Mouse (Mus musculus): ENCODE measurements around the gene Txn2. TPM values are rescaled to one million over a fixed set of nuclear protein-coding genes. Genes with fewer than 3 reads are reported as not detected.
"Not testable (repeated sequence)": the region's sequence is repeated elsewhere in the genome, so short reads cannot be mapped to it uniquely, and the experiment has no call there.

Gene Txn2
- total and polyA plus RNA-seq, 3 experiments, result 62.8 to 283 (median 211) TPM

DNA sequence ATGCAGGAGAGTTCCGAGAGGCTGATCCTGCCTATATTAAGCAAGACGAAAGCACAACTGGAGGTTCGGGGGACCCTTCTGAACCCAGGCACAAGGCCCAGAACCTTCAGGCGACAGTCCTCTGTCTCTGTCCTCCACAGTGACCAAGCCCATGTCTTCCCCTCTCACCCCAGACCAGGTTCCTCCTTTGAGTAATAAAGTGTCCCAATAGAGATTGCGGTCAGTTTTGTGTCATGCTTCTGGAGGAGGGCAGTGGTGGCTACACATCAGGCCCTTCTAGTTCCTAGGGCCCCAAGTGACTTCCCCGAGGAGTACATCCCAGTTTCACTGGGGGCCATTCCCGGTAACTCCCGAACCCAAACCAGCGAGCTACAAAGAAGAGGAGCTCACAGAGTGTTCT, 54.0 kb downstream of the Txn2 start:
- DNase-seq (ENCODE audit: low spot score) (no peak), ATAC-seq (ENCODE audit: extremely low read depth, insufficient number of reproducible peaks, low FRiP score, poor library complexity, severe bottlenecking) (no peak)
- Histone ChIP-seq H3K9me3 (replicated peaks) (no peaks in the 10 kb centered on the region), H3K4me1 (ENCODE audit: insufficient read depth, low read depth, low read length) (peaks cover 40% of the 10 kb centered on the region), H3K27me3 (ENCODE audit: insufficient read depth, low read length) (peaks cover 37% of the 10 kb centered on the region), H3K4me3 (ENCODE audit: low read depth, low read length) (no peak overlapping the region), H3K36me3 (replicated peaks) (no peaks in the 10 kb centered on the region)
- TF ChIP-seq GATA1 (IDR thresholded peaks at IDR 0.05; ENCODE audit: borderline replicate concordance, low read length) (no peak), POLR2AphosphoS5 (IDR thresholded peaks at IDR 0.05; ENCODE audit: insufficient replicate concordance, low read depth, low read length) (no peak), GATA2 (IDR thresholded peaks at IDR 0.05; ENCODE audit: borderline replicate concordance, low read depth, low read length) (no peak), CTCF (IDR thresholded peaks at IDR 0.05; ENCODE audit: low read depth, low read length) (no peak), TAL1 (conservative IDR thresholded peaks at IDR 0.05; ENCODE audit: low read depth, low read length) (no peak)

DNA sequence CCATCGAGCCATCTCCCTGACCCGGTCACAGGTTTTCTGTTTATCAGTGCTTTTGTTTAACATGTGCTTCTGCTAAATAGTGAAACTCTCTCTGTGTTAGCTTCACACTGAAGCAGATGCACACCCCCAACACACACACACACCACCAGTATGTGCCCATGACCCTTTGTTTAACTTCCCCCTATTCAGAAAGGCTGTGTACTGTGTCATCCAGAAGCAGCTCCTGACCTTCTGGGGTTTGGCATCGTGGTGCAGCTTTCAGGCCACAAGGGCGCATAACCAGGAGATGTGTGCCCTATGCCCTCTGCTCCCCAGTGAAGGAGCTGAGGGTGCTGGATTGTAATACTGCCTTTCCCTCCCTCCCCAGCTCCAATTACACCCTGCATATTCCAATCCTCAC, 54.5 kb downstream of the Txn2 start:
- DNase-seq (ENCODE audit: low spot score) (no peak), ATAC-seq (ENCODE audit: extremely low read depth, insufficient number of reproducible peaks, low FRiP score, poor library complexity, severe bottlenecking) (no peak)
- no peaks in the 10 kb centered on the region for H3K36me3 ChIP-seq (replicated peaks)
- H3K4me3 ChIP-seq (ENCODE audit: low read depth, low read length), result no peak overlapping the region
- H3K4me1 ChIP-seq (ENCODE audit: insufficient read depth, low read depth, low read length), result peaks cover 35% of the 10 kb centered on the region
- H3K27me3 ChIP-seq (ENCODE audit: insufficient read depth, low read length), result peaks cover 37% of the 10 kb centered on the region
- TF ChIP-seq CTCF (IDR thresholded peaks at IDR 0.05; ENCODE audit: low read depth, low read length) (no peak), POLR2AphosphoS5 (IDR thresholded peaks at IDR 0.05; ENCODE audit: insufficient replicate concordance, low read depth, low read length) (no peak), GATA1 (IDR thresholded peaks at IDR 0.05; ENCODE audit: borderline replicate concordance, low read length) (no peak), GATA2 (IDR thresholded peaks at IDR 0.05; ENCODE audit: borderline replicate concordance, low read depth, low read length) (no peak), TAL1 (conservative IDR thresholded peaks at IDR 0.05; ENCODE audit: low read depth, low read length) (no peak)
- H3K9me3 ChIP-seq (replicated peaks), result no peaks in the 10 kb centered on the region

DNA sequence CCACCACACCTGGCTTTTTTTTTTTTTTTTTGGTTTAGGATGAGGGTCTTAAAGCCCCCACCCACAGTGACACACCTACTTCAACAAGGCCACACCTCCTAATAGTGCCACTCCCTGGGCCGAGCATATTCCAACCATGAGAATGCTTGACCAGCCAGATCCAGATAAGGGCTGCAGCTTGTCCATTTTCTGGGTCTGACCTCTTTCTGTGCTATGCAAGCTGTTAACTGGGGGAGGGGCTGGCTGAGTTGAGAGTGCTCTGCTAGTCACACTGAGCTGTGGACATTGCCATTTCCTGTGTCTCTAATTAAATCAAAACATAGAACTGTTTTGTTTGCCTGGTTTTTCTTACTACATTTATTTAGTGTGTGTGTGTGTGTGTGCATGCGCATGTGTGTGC, 55.2 kb downstream of the Txn2 start:
- peaks cover 31% of the 10 kb centered on the region for H3K4me1 ChIP-seq (ENCODE audit: insufficient read depth, low read depth, low read length)
- ATAC-seq (ENCODE audit: extremely low read depth, insufficient number of reproducible peaks, low FRiP score, poor library complexity, severe bottlenecking) (no peak), DNase-seq (ENCODE audit: low spot score) (no peak)
- H3K27me3 ChIP-seq (ENCODE audit: insufficient read depth, low read length), result peaks cover 37% of the 10 kb centered on the region
- H3K9me3 ChIP-seq (replicated peaks), result no peaks in the 10 kb centered on the region
- no peak for TF ChIP-seq POLR2AphosphoS5 (IDR thresholded peaks at IDR 0.05; ENCODE audit: insufficient replicate concordance, low read depth, low read length)
- no peak for TF ChIP-seq CTCF (IDR thresholded peaks at IDR 0.05; ENCODE audit: low read depth, low read length)
- TF ChIP-seq TAL1 (conservative IDR thresholded peaks at IDR 0.05; ENCODE audit: low read depth, low read length), result no peak
- TF ChIP-seq GATA2 (IDR thresholded peaks at IDR 0.05; ENCODE audit: borderline replicate concordance, low read depth, low read length), result no peak
- TF ChIP-seq GATA1 (IDR thresholded peaks at IDR 0.05; ENCODE audit: borderline replicate concordance, low read length), result no peak
- no peaks in the 10 kb centered on the region for H3K36me3 ChIP-seq (replicated peaks)
- no peak overlapping the region for H3K4me3 ChIP-seq (ENCODE audit: low read depth, low read length)

DNA sequence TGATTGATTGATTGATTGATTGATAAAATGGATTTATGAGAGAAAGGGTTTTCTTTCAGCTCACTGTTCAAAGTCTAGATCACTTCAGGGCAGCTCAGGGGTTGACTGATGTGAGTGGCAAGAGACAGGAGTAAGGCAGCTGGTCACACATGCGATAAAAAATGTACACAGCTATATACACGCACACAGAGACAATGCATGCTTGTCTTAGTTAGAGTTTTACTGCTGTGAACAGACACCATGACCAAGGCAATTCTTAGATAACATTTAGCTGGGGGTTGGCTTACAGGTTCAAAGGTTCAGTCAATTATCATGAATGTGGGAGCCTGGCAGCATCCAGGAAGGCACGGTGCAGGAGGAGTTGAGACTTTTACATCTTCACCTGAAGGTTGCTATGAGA, 55.8 kb downstream of the Txn2 start:
- no peak for DNase-seq (ENCODE audit: low spot score)
- peaks cover 42% of the 10 kb centered on the region for H3K27me3 ChIP-seq (ENCODE audit: insufficient read depth, low read length)
- TF ChIP-seq CTCF (IDR thresholded peaks at IDR 0.05; ENCODE audit: low read depth, low read length) (no peak), POLR2AphosphoS5 (IDR thresholded peaks at IDR 0.05; ENCODE audit: insufficient replicate concordance, low read depth, low read length) (no peak), GATA2 (IDR thresholded peaks at IDR 0.05; ENCODE audit: borderline replicate concordance, low read depth, low read length) (no peak), GATA1 (IDR thresholded peaks at IDR 0.05; ENCODE audit: borderline replicate concordance, low read length) (no peak), TAL1 (conservative IDR thresholded peaks at IDR 0.05; ENCODE audit: low read depth, low read length) (no peak)
- H3K36me3 ChIP-seq (replicated peaks), result no peaks in the 10 kb centered on the region
- peaks cover 28% of the 10 kb centered on the region for H3K4me1 ChIP-seq (ENCODE audit: insufficient read depth, low read depth, low read length)
- no peaks in the 10 kb centered on the region for H3K9me3 ChIP-seq (replicated peaks)
- ATAC-seq (ENCODE audit: extremely low read depth, insufficient number of reproducible peaks, low FRiP score, poor library complexity, severe bottlenecking), result no peak
- no peak overlapping the region for H3K4me3 ChIP-seq (ENCODE audit: low read depth, low read length)

DNA sequence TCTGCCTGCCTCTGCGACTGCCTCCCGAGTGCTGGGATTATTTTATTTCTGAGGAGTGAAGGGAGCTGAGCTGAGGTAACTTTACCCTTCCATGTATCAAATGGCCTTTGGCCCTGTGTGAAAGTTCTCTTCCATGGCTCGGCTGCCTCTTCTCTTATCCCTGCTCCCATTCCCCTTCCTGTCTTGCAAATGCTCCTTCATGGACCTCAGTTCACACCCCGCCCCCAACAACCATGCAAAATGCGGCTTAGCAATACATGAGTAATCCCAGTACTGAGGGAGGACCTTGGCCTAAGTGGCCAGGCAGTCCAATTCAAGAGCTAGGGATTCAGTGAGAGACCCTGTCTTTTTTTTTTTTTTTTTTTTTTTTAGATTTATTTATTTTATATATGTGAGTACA, 60.5 kb downstream of the Txn2 start:
- Histone ChIP-seq H3K4me1 (ENCODE audit: insufficient read depth, low read depth, low read length) (peaks cover 18% of the 10 kb centered on the region), H3K27me3 (ENCODE audit: insufficient read depth, low read length) (peaks cover 38% of the 10 kb centered on the region), H3K36me3 (replicated peaks) (no peaks in the 10 kb centered on the region), H3K9me3 (replicated peaks) (no peaks in the 10 kb centered on the region), H3K4me3 (ENCODE audit: low read depth, low read length) (no peak overlapping the region)
- ATAC-seq (ENCODE audit: extremely low read depth, insufficient number of reproducible peaks, low FRiP score, poor library complexity, severe bottlenecking), result no peak
- no peak for DNase-seq (ENCODE audit: low spot score)
- TF ChIP-seq POLR2AphosphoS5 (IDR thresholded peaks at IDR 0.05; ENCODE audit: insufficient replicate concordance, low read depth, low read length), result no peak
- TF ChIP-seq GATA2 (IDR thresholded peaks at IDR 0.05; ENCODE audit: borderline replicate concordance, low read depth, low read length), result no peak
- TF ChIP-seq CTCF (IDR thresholded peaks at IDR 0.05; ENCODE audit: low read depth, low read length), result no peak
- TF ChIP-seq TAL1 (conservative IDR thresholded peaks at IDR 0.05; ENCODE audit: low read depth, low read length), result no peak
- TF ChIP-seq GATA1 (IDR thresholded peaks at IDR 0.05; ENCODE audit: borderline replicate concordance, low read length), result no peak

DNA sequence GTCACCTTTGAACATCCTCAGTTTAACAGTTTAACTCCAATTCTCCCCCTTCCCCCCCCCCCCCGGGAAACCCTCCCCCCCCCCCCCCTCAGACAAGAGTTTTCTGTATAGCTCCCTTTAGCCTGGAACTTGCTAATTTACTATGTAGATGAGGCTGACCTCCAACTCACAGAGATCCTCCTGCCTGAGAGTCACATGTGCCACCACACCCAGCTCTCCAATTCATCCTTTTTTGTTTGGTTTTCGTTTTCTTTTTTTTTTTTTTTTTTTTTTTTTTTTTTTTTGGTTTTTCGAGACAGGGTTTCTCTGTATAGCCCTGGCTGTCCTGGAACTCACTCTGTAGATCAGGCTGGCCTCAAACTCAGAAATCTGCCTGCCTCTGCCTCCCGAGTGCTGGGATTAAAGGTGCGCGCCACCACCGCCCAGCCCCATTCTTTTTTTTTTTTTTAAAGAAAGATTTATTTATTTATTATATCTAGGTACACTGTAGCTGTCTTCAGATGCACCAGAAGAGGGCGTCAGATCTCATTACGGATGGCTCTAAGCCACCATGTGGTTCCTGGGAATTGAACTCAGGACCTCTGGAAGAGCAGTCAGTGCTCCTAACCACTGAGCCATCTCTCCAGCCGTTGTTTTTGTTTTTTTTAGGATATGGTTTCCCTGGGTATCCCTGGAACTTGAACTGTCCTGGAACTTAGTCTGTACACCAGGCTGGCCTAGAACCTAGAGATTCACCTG, 61.4 kb downstream of the Txn2 start:
- not testable (repeated sequence) for H3K4me3 ChIP-seq (ENCODE audit: low read depth, low read length); DNase-seq (ENCODE audit: low spot score); H3K36me3 ChIP-seq (replicated peaks); H3K9me3 ChIP-seq (replicated peaks); ATAC-seq (ENCODE audit: extremely low read depth, insufficient number of reproducible peaks, low FRiP score, poor library complexity, severe bottlenecking)
- peaks cover 31% of the 10 kb centered on the region for H3K27me3 ChIP-seq (ENCODE audit: insufficient read depth, low read length)
- H3K4me1 ChIP-seq (ENCODE audit: insufficient read depth, low read depth, low read length), result peaks cover 18% of the 10 kb centered on the region
